Mouse (Mus musculus) hindbrain, embryonic 11.5 days (tissue): ENCODE data around the gene Gm33543. TPM values are rescaled to one million over a fixed set of nuclear protein-coding genes. Genes with fewer than 3 reads are reported as not detected.

ENCODE experiments used
- ATAC-seq: fragments of 200-750 bp; cut with Nextera tagmentation; 2 replicates; pipeline ENCODE4 v1.8.0; 2017; ENCODE audit warnings: mild to moderate bottlenecking, moderate TSS enrichment, moderate library complexity; ENCODE audit not compliant: low FRiP score
- DNase-seq: peaks from one replicate; pipeline ENCODE4 v3.0.0-alpha.2; 2015; ENCODE audit warnings: low spot score
- H3K27ac ChIP-seq: fragments of 300-500 bp; sonication (generic); 2 replicates; pipeline ENCODE4 v1.5.1; 2014; ENCODE audit warnings: mild to moderate bottlenecking, low read depth, low read length
- H3K27me3 ChIP-seq: fragments of 300-500 bp; sonication (generic); 2 replicates; pipeline ENCODE4 v1.6.1; 2014; ENCODE audit warnings: mild to moderate bottlenecking, low read length, moderate library complexity, mixed read lengths; ENCODE audit not compliant: control insufficient read depth, insufficient read depth
- H3K36me3 ChIP-seq: fragments of 300-500 bp; sonication (generic); 2 replicates; pipeline ENCODE4 v1.6.1; 2014; ENCODE audit warnings: mild to moderate bottlenecking, low read length, moderate library complexity, mixed read lengths; ENCODE audit not compliant: control insufficient read depth, insufficient read depth
- H3K4me1 ChIP-seq: fragments of 300-500 bp; sonication (generic); replicated peaks from 2 replicates; pipeline ENCODE4 v1.6.1; 2014; ENCODE audit warnings: low read length, mixed read lengths; ENCODE audit not compliant: control insufficient read depth, insufficient read depth
- H3K4me2 ChIP-seq: fragments of 300-500 bp; sonication (generic); replicated peaks from 2 replicates; pipeline ENCODE4 v1.6.1; 2014; ENCODE audit warnings: mild to moderate bottlenecking, low read depth, low read length
- H3K4me3 ChIP-seq: fragments of 300-500 bp; sonication (generic); 2 replicates; pipeline ENCODE4 v1.5.1; 2014; ENCODE audit warnings: low read depth, low read length
- H3K9ac ChIP-seq: fragments of 300-500 bp; sonication (generic); 2 replicates; pipeline ENCODE4 v1.6.1; 2014; ENCODE audit warnings: low read depth, low read length
- H3K9me3 ChIP-seq: fragments of 300-500 bp; sonication (generic); 2 replicates; pipeline ENCODE4 v1.6.1; 2016; ENCODE audit warnings: low read length; ENCODE audit not compliant: control insufficient read depth
- WGBS: fragments of 180-500 bp; shearing (Covaris S2); extraction: QIAGEN DNeasy Blood & Tissue Kit; methylation state at CpG from one replicate; pipeline ENCODE4 v1.1.7; 2014; 5-methylcytosine and 5-hydroxymethylcytosine counted together
- polyA plus RNA-seq: library from polyadenylated mRNA; unstranded; fragments of >200 nt; fragmentation: Nextera tagmentation; extraction: Ambion mirVana; gene quantifications from 2 replicates; pipeline ENCODE4 v1.2.1, GENCODE M21; 2014

Gene Gm33543
- polyA plus RNA-seq, 1 experiment from 2014 or later = not detected

- WGBS = 95% methylated on average over 3 of the region's 3 CpGs
Measured at GRCm38 (mm10) chr10:95841241-95841640, 1.5 kb downstream of the Gm33543 start.

GRCm38 (mm10) chr10:95839803-95840202 lies 2.9 kb downstream of the Gm33543 start:
- no peak overlapping the region for H3K9ac ChIP-seq
- H3K4me3 ChIP-seq = no peak overlapping the region
- H3K4me1 ChIP-seq = no peaks in the 10 kb centered on the region
- ATAC-seq = no peak
- no peak overlapping the region for H3K27ac ChIP-seq
- no peaks in the 10 kb centered on the region for H3K9me3 ChIP-seq
- no peaks in the 10 kb centered on the region for H3K36me3 ChIP-seq
- 61% methylated on average over 3 of the region's 3 CpGs for WGBS
- no peaks in the 10 kb centered on the region for H3K27me3 ChIP-seq
- DNase-seq = no peak
- H3K4me2 ChIP-seq = no peak overlapping the region

More at GRCm38 (mm10) chr10:95841241-95841640, 1.5 kb downstream of the Gm33543 start:
- no peaks in the 10 kb centered on the region for H3K4me1 ChIP-seq
- no peak overlapping the region for H3K4me3 ChIP-seq
- H3K27me3 ChIP-seq = no peaks in the 10 kb centered on the region
- ATAC-seq = no peak
- no peaks in the 10 kb centered on the region for H3K9me3 ChIP-seq
- no peak overlapping the region for H3K27ac ChIP-seq
- H3K36me3 ChIP-seq = no peaks in the 10 kb centered on the region
- no peak overlapping the region for H3K4me2 ChIP-seq
- no peak overlapping the region for H3K9ac ChIP-seq
- no peak for DNase-seq

- no peak for DNase-seq
- H3K4me1 ChIP-seq = no peaks in the 10 kb centered on the region
- ATAC-seq = no peak
Measured at GRCm38 (mm10) chr10:95839036-95839435, 3.7 kb downstream of the Gm33543 start.

GRCm38 (mm10) chr10:95836530-95837264 lies 6.0 kb downstream of the Gm33543 start:
- WGBS = 72% methylated on average over 9 of the region's 9 CpGs
- DNase-seq (no peak), ATAC-seq (no peak)
- no peaks in the 10 kb centered on the region for H3K36me3 ChIP-seq
- no peaks in the 10 kb centered on the region for H3K9me3 ChIP-seq
- H3K4me3 ChIP-seq = no peak overlapping the region
- H3K27me3 ChIP-seq = no peaks in the 10 kb centered on the region
- no peaks in the 10 kb centered on the region for H3K4me1 ChIP-seq
- no peak overlapping the region for H3K27ac ChIP-seq
- H3K4me2 ChIP-seq = no peak overlapping the region
- H3K9ac ChIP-seq = no peak overlapping the region

More at GRCm38 (mm10) chr10:95839036-95839435, 3.7 kb downstream of the Gm33543 start:
- Histone ChIP-seq H3K9me3 (no peaks in the 10 kb centered on the region), H3K27me3 (no peaks in the 10 kb centered on the region), H3K4me3 (no peak overlapping the region), H3K27ac (no peak overlapping the region), H3K4me2 (no peak overlapping the region), H3K36me3 (no peaks in the 10 kb centered on the region), H3K9ac (no peak overlapping the region)
- WGBS = 90% methylated on average over 4 of the region's 4 CpGs

- DNase-seq = no peak
Measured at GRCm38 (mm10) chr10:95830891-95831290, 11.8 kb downstream of the Gm33543 start.

GRCm38 (mm10) chr10:95829471-95829870 lies 13.3 kb downstream of the Gm33543 start:
- no peaks in the 10 kb centered on the region for H3K36me3 ChIP-seq
- H3K4me2 ChIP-seq = no peak overlapping the region
- H3K4me3 ChIP-seq = no peak overlapping the region
- no peaks in the 10 kb centered on the region for H3K27me3 ChIP-seq
- no peak overlapping the region for H3K9ac ChIP-seq
- H3K27ac ChIP-seq = no peak overlapping the region
- no peak for DNase-seq
- ATAC-seq = no peak
- H3K4me1 ChIP-seq = no peaks in the 10 kb centered on the region
- H3K9me3 ChIP-seq = no peaks in the 10 kb centered on the region

More at GRCm38 (mm10) chr10:95830891-95831290, 11.8 kb downstream of the Gm33543 start:
- Histone ChIP-seq H3K27me3 (no peaks in the 10 kb centered on the region), H3K4me3 (no peak overlapping the region), H3K9ac (no peak overlapping the region), H3K27ac (no peak overlapping the region), H3K4me2 (no peak overlapping the region), H3K4me1 (no peaks in the 10 kb centered on the region), H3K36me3 (no peaks in the 10 kb centered on the region), H3K9me3 (no peaks in the 10 kb centered on the region)
- WGBS = 87% methylated on average over 5 of the region's 5 CpGs
- ATAC-seq = no peak

- no peak overlapping the region for H3K27ac ChIP-seq
- ATAC-seq (no peak), DNase-seq (no peak)
- H3K4me1 ChIP-seq = no peaks in the 10 kb centered on the region
- no peaks in the 10 kb centered on the region for H3K27me3 ChIP-seq
- H3K4me2 ChIP-seq = no peak overlapping the region
- H3K9ac ChIP-seq = no peak overlapping the region
- no peaks in the 10 kb centered on the region for H3K36me3 ChIP-seq
- H3K9me3 ChIP-seq = no peaks in the 10 kb centered on the region
- H3K4me3 ChIP-seq = no peak overlapping the region
- 88% methylated on average over 5 of the region's 5 CpGs for WGBS
Measured at GRCm38 (mm10) chr10:95828374-95828773, 14.4 kb downstream of the Gm33543 start.

GRCm38 (mm10) chr10:95825651-95826050 lies 17.1 kb downstream of the Gm33543 start:
- Histone ChIP-seq H3K4me3 (no peak overlapping the region), H3K4me1 (no peaks in the 10 kb centered on the region), H3K9me3 (no peaks in the 10 kb centered on the region), H3K27me3 (no peaks in the 10 kb centered on the region), H3K4me2 (no peak overlapping the region), H3K9ac (no peak overlapping the region), H3K36me3 (no peaks in the 10 kb centered on the region), H3K27ac (no peak overlapping the region)
- ATAC-seq (no peak), DNase-seq (no peak)
- 52% methylated on average over 2 of the region's 3 CpGs for WGBS

GRCm38 (mm10) chr10:95818506-95818905 lies 24.2 kb downstream of the Gm33543 start:
- Histone ChIP-seq H3K4me1 (no peaks in the 10 kb centered on the region), H3K9me3 (no peaks in the 10 kb centered on the region), H3K9ac (no peak overlapping the region), H3K27me3 (no peaks in the 10 kb centered on the region), H3K4me3 (no peak overlapping the region), H3K4me2 (no peak overlapping the region), H3K27ac (no peak overlapping the region), H3K36me3 (no peaks in the 10 kb centered on the region)
- ATAC-seq (no peak), DNase-seq (no peak)
- 88% methylated on average over 2 of the region's 2 CpGs for WGBS
